Mouse (Mus musculus): ENCODE measurements at regions not wholly inside any gene's neighbourhood (a gene's known extent, or its start where the extent isn't known, plus 50 kb on each side); places are given as distances from the start of the nearest gene placed in this dataset.
"Not testable (repeated sequence)": the region's sequence is repeated elsewhere in the genome, so short reads cannot be mapped to it uniquely, and the experiment has no call there.

DNA sequence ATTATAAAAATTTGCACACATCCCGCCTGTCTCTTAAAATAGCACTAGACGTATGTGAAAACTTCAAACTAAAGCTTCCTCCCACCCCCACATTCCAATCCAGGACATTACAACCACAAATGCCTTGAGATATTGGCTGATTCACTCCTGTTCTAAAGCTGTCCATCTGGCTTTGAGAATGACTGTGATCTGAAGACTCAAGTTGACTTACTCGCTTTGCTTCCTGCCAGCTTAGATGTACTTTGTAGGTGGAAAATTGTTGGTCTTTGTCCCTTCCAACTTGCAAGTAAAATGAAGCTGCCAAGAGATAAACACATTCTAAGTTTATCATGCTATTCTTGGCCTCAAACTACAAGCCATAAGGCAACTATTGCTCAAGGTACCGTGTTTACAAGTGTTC, 779.7 kb downstream of the Cetn3 start:
- peak; percentile 15 to 16 for DNase-seq (ENCODE audit: low spot score in 2 of 2)

DNA sequence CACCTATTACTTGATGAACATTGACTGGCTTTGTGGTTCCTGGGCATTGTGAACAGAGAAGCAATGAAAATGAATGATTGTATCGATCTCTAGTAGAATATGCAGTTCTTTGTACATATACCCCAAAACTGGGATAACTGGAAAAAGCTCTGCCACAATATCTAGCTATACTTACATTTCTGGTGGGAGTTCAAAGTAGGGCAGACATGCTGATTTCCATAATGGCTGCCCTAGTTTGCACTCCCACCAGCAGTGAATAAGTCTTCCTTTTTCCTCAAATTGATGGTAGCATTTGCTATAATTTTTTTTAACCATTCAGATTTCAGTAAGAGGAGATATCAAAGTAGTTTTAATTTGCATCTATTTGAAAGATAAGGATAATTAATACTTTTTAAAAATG, 788.0 kb downstream of the Cetn3 start:
- no peak for DNase-seq (ENCODE audit: low spot score in 2 of 2)

GRCm38 (mm10) chr13:82577937-82578336, 795.1 kb downstream of the Cetn3 start:
- no peak for DNase-seq (ENCODE audit: low spot score in 2 of 2)

DNA sequence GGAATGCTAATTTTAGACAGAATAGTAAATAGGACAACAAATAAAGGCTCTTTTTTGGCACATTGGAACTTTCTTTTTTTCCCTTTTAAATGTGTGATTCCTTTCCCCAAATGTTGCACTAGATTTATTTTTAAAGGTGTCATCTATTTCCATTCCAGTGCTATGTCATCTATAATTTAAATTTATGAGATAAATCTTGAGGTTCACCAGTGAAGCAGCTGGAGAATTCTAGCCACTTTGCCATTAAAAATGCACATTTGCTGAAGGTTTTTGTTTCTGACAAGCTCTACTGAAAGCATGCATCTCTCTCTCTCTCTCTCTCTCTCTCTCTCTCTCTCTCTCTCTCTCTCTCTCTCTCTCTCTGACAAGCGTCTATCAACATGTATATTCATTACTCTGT, 803.5 kb downstream of the Cetn3 start:
- no peak for DNase-seq (ENCODE audit: low spot score in 2 of 2)

DNA sequence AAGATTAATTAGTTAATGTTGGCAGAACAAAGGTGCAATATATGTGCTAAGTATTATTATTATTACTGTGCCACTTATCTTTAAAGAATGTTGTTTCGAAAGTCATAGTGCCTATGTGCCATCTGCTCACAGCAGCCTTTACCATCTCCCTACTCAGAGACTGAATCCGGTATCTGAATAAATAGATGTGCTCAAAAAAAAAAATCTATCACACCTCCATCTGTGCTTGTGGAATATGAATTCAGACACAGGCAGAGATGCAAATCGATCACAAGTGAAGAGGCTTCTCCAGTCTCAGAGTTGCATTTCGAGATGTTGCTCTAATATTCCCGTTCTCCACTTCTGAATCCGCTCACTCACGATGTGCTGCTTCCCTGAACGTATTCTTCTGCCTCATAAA, 811.0 kb downstream of the Cetn3 start:
- no peak for DNase-seq (ENCODE audit: low spot score in 2 of 2)

- DNase-seq (ENCODE audit: low spot score in 2 of 2): no peak
These were observed 812.7 kb downstream of the Cetn3 start for GRCm38 (mm10) chr13:82595566-82595965.

DNA sequence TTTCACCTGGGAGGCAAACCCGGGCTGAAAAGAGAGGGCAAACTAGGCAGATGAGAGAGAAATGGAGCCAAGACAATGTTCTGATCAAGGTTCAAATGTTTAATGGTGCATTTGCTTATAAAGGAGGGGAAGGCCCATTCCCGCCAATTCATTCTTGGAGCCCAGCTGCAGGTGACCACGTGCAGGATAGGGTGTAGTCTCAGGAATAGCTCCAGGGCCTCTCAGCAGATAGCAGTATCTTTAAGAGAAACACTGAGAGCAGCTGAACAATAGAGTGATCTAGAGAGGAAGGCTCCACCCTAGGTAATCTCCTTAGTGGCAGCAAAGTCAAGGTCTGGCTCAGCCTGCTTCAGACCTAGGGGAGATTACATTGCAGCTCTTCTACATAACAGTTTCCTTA, 823.0 kb downstream of the Cetn3 start:
- not testable (repeated sequence) for DNase-seq (ENCODE audit: low spot score in 2 of 2)

DNA sequence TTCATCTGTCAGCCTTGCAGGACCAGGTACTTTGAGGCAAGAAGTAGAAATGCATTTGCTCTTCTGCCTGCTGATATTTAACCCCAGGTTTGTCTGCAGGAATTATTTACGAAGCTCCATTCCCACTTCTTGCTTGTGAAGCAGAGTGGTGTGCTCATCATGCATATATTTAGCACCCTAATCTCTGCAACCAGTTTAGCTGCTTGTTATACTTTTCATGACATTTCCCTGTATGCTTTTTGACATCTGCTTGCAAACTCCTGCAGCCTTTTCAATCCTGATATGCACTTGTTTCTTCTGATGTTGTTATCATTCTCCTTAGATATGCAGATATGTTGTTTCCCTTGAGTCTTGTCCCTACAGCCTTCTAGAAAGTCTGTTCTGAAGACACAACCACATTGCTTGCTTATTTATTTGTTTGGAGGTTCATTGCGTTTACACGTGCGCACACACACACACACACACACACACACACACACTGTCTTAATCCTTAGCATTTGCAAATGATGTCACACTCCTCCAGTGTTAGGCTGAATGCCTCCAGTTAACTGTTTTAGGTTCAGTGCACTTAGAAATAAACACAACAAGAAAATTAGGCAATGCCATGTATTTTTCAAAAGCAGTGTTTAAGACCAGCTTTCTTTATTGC, 836.3 kb downstream of the Cetn3 start:
- no peak for DNase-seq (ENCODE audit: low spot score in 2 of 2)

GRCm38 (mm10) chr13:82620036-82620435, 837.2 kb downstream of the Cetn3 start:
- no peak for DNase-seq (ENCODE audit: low spot score in 2 of 2)

- no peak for DNase-seq (ENCODE audit: low spot score in 2 of 2)
These were observed 837.9 kb downstream of the Cetn3 start for GRCm38 (mm10) chr13:82620749-82621148.

DNA sequence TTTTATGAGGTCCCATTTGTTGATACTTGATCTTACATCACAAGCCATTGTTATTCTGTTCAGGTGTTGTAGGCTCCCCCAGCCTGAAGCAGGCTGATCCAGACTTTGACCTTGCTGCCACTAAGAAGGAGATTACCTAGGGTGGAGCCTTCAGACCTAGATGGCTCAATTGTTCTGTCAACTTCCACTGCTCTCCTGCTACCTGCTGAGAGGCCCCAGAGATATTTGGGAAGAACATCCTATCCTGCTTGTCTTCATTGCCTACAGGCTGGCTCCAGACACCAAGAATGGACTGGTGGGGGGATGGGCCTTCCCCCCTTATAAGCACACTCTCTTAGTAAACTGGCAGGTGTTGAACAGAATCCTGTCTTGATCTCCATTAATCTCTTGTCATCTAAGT, 845.9 kb downstream of the Cetn3 start:
- DNase-seq (ENCODE audit: low spot score in 2 of 2): not testable (repeated sequence)

All from left cerebral cortex, adult 18-20 months (tissue).